Mouse (Mus musculus): ENCODE results near the gene Nectin2. TPM values are rescaled to one million over a fixed set of nuclear protein-coding genes. Genes with fewer than 3 reads are reported as not detected.

Gene Nectin2
- polyA plus RNA-seq, 1 experiment, result 11.4 TPM

DNA sequence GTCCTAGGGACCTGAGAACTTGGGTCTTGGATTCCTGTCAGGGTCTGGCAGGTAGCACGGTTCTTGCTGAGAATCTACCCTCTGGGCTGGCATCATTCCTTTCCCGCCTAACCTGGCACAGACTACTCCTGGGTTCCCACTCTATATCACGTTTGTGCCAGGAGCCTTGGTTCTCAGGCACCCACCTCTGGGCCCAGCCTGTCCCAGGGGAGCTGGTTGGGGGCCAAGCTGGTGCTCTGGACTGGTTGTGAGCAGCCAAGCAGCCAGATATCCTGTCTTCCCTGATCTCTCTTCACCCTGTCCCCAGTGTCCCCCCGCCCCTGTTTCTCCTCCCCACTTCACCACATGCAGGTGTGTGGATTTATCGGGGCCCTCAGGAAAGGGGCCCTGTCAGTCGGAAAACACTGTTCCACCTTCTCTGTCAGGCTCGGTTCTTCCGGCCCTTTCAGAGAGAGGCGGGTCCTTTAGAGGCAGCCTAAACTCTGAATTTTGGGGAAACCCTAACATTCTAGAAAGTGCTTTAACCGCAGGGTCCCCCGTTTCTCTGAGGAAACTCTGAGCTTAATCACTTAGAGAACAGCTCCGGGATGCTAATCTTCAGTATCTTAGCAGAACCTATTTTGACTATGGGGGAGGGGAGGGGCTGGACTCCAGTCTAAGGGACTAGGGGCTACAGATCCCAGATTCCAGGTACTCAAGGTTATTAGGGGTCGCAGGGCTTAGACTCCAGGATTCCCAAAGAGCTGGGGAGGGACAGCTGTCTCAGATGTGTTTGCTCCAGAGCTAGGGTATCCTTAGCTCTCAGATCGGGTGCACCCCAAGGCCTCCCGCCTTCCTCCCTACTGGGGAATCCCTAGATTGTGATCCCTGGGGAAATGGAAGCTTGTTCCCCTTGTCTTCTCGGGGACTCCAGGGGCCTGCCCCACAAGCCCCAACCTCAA lies 19.4 kb upstream of the Nectin2 start:
- no peak overlapping the region for H3K27ac ChIP-seq (ENCODE audit: control insufficient read depth, insufficient read depth, low read length)

DNA sequence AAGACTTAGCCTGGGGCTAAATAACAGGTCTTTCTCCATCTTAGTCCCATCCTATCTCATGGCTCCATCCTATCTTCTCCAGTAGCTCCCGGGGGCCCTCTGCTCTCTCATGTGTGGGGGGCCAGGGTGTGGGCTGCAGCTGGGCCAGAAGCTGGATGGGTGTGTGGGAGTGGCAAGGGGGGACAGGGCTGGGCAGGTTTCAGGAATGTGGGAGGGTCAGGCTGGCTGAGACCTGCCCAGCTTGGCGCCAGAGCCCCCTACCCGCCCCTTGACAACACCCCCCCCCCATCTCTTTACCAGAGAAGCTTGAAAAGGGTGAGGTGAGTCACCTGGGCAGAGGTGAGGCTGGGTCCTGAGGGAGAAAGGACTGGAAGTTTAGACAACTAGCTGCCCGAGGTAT lies 18.7 kb upstream of the Nectin2 start:
- H3K4me1 ChIP-seq (replicated peaks; ENCODE audit: control insufficient read depth, insufficient read depth, low read length), result peaks cover 11% of the 10 kb centered on the region
- H3K27ac ChIP-seq (ENCODE audit: control insufficient read depth, insufficient read depth, low read length), result no peak overlapping the region
- 88% methylated on average over 4 of the region's 4 CpGs for WGBS
- no peak for DNase-seq
- TF ChIP-seq CTCF (IDR thresholded peaks at IDR 0.05; ENCODE audit: borderline replicate concordance, control insufficient read depth, extremely low read depth, insufficient read depth, low read length, poor library complexity) (no peak), POLR2A (IDR thresholded peaks at IDR 0.05; ENCODE audit: control insufficient read depth, extremely low read depth, insufficient read depth, low read length, poor library complexity) (no peak)
- H3K4me3 ChIP-seq (ENCODE audit: control insufficient read depth, insufficient read depth, low read length), result no peak overlapping the region
- no peaks in the 10 kb centered on the region; the same call in 1 of the 2 replicates for H3K27me3 ChIP-seq (ENCODE audit: control insufficient read depth, insufficient read depth, low read length)
- no peaks in the 10 kb centered on the region for H3K36me3 ChIP-seq (ENCODE audit: control insufficient read depth, insufficient read depth, low read length)

More for the DNA sequence above, 19.4 kb upstream of the Nectin2 start:
- H3K4me1 ChIP-seq (replicated peaks; ENCODE audit: control insufficient read depth, insufficient read depth, low read length), result peaks cover 11% of the 10 kb centered on the region
- no peak for DNase-seq
- TF ChIP-seq POLR2A (IDR thresholded peaks at IDR 0.05; ENCODE audit: control insufficient read depth, extremely low read depth, insufficient read depth, low read length, poor library complexity) (no peak), CTCF (IDR thresholded peaks at IDR 0.05; ENCODE audit: borderline replicate concordance, control insufficient read depth, extremely low read depth, insufficient read depth, low read length, poor library complexity) (no peak)
- no peaks in the 10 kb centered on the region for H3K36me3 ChIP-seq (ENCODE audit: control insufficient read depth, insufficient read depth, low read length)
- WGBS, result 15% methylated on average over 16 of the region's 16 CpGs
- H3K4me3 ChIP-seq (ENCODE audit: control insufficient read depth, insufficient read depth, low read length), result peak overlapping the region; percentile 15; the same call in 1 of the 2 replicates
- no peaks in the 10 kb centered on the region; the same call in 1 of the 2 replicates for H3K27me3 ChIP-seq (ENCODE audit: control insufficient read depth, insufficient read depth, low read length)

DNA sequence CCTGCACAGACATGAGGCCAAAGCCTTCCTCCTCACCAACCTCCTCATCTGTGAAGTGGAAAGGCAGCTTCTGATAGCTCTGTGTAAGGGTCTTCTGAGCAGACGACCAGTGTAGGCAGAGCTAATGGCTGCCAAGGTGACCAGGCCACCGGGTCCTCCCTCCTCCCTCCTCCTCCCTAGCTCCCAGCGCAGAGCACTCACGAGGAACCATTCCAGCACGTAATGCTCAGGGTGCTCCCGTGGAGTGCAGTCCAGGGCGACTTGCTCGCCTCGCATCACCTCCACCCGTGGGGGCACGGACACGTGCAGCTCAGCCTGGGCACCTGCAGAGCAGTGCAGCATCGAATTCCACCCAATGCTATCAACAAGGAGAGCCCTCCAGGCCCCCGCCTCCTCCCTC lies 18.0 kb upstream of the Nectin2 start:
- TF ChIP-seq POLR2A (IDR thresholded peaks at IDR 0.05; ENCODE audit: control insufficient read depth, extremely low read depth, insufficient read depth, low read length, poor library complexity) (no peak), CTCF (IDR thresholded peaks at IDR 0.05; ENCODE audit: borderline replicate concordance, control insufficient read depth, extremely low read depth, insufficient read depth, low read length, poor library complexity) (no peak)
- WGBS, result 96% methylated on average over 14 of the region's 14 CpGs
- H3K4me1 ChIP-seq (replicated peaks; ENCODE audit: control insufficient read depth, insufficient read depth, low read length), result peaks cover 11% of the 10 kb centered on the region
- no peaks in the 10 kb centered on the region for H3K36me3 ChIP-seq (ENCODE audit: control insufficient read depth, insufficient read depth, low read length)
- H3K27me3 ChIP-seq (ENCODE audit: control insufficient read depth, insufficient read depth, low read length), result no peaks in the 10 kb centered on the region; the same call in 1 of the 2 replicates
- no peak for DNase-seq
- H3K4me3 ChIP-seq (ENCODE audit: control insufficient read depth, insufficient read depth, low read length), result no peak overlapping the region
- no peak overlapping the region for H3K27ac ChIP-seq (ENCODE audit: control insufficient read depth, insufficient read depth, low read length)

DNA sequence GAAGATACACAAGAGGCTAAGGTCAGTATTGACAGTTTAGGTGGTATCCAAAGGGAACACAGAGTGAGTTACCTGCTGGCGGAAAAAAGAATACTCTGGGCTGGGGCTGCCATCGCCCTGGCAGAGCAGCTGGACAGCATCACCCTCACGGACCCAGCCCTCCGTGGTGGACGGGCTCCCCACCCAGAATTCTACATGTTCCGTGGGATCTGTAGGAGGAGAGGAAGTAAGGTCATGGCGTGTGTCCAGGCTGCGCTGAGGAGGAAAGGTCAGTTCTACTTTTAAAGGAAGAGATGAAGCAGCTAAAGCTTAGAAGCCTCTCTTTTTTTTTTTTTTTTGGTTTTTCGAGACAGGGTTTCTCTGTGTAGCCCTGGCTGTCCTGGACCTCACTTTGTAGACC lies 14.3 kb upstream of the Nectin2 start:
- TF ChIP-seq CTCF (IDR thresholded peaks at IDR 0.05; ENCODE audit: borderline replicate concordance, control insufficient read depth, extremely low read depth, insufficient read depth, low read length, poor library complexity), result no peak
- TF ChIP-seq POLR2A (IDR thresholded peaks at IDR 0.05; ENCODE audit: control insufficient read depth, extremely low read depth, insufficient read depth, low read length, poor library complexity), result no peak
- 92% methylated on average over 9 of the region's 9 CpGs for WGBS
- no peaks in the 10 kb centered on the region for H3K36me3 ChIP-seq (ENCODE audit: control insufficient read depth, insufficient read depth, low read length)
- no peaks in the 10 kb centered on the region for H3K27me3 ChIP-seq (ENCODE audit: control insufficient read depth, insufficient read depth, low read length)
- no peak for DNase-seq
- peaks cover 3% of the 10 kb centered on the region for H3K4me1 ChIP-seq (replicated peaks; ENCODE audit: control insufficient read depth, insufficient read depth, low read length)
- no peak overlapping the region for H3K4me3 ChIP-seq (ENCODE audit: control insufficient read depth, insufficient read depth, low read length)
- no peak overlapping the region for H3K27ac ChIP-seq (ENCODE audit: control insufficient read depth, insufficient read depth, low read length)

DNA sequence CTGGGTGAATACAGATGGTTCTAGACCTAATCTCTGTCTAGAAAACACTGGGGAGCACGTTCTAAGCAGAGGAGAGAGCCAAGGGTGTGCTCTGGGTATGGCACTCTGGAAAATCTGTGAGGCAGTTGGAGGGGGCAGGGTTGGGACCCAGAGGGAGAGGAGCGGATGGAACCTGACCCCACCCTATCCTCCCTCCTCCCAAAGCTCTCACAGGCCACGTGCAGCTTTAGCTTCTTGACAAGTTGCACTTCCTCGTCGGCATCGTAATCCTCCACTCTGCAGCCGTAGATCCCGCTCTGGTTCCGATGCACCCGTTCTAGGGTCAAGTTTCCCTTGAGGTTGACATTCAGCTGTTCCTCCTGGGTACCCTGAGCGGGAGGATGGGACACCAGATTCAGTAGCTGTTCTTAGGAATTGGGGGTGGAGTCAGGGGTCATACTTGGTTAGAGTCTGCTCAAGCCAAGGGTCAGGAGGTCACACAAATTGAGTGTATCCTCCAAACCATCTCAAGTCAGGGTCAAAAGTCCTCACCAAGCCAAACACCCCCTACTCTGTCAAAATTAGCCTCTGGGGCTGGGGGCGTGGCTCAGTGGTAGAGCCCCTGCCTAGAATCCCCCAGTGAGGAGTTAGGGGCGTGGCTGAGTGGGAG lies 13.7 kb upstream of the Nectin2 start:
- TF ChIP-seq POLR2A (IDR thresholded peaks at IDR 0.05; ENCODE audit: control insufficient read depth, extremely low read depth, insufficient read depth, low read length, poor library complexity), result no peak
- no peak for TF ChIP-seq CTCF (IDR thresholded peaks at IDR 0.05; ENCODE audit: borderline replicate concordance, control insufficient read depth, extremely low read depth, insufficient read depth, low read length, poor library complexity)
- 91% methylated on average over 13 of the region's 13 CpGs for WGBS
- H3K4me1 ChIP-seq (replicated peaks; ENCODE audit: control insufficient read depth, insufficient read depth, low read length), result no peaks in the 10 kb centered on the region
- H3K4me3 ChIP-seq (ENCODE audit: control insufficient read depth, insufficient read depth, low read length), result no peak overlapping the region
- DNase-seq, result no peak
- H3K27me3 ChIP-seq (ENCODE audit: control insufficient read depth, insufficient read depth, low read length), result no peaks in the 10 kb centered on the region
- H3K36me3 ChIP-seq (ENCODE audit: control insufficient read depth, insufficient read depth, low read length), result no peaks in the 10 kb centered on the region
- H3K27ac ChIP-seq (ENCODE audit: control insufficient read depth, insufficient read depth, low read length), result no peak overlapping the region

DNA sequence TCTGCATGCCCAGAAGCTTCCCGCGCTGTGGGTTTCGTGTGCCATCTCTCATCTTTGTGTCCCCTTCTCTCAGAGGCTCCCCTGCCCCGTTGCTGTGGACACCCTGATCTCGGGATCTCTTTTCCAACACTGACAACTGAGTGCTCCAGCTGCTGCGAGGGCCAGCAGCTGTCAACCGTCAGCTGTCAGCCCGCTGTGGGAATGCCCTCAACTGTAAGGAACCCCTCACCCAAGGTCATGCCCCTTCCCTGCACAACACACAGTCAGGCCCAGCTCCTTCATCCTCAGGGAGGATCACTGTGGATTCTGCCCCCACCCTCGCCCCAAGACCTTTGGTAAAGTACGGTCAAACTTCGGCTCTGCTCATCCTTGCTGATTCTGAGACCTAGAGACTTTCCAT lies 12.0 kb upstream of the Nectin2 start:
- Histone ChIP-seq H3K4me3 (ENCODE audit: control insufficient read depth, insufficient read depth, low read length) (no peak overlapping the region), H3K27me3 (ENCODE audit: control insufficient read depth, insufficient read depth, low read length) (no peaks in the 10 kb centered on the region), H3K4me1 (replicated peaks; ENCODE audit: control insufficient read depth, insufficient read depth, low read length) (no peaks in the 10 kb centered on the region), H3K36me3 (ENCODE audit: control insufficient read depth, insufficient read depth, low read length) (no peaks in the 10 kb centered on the region), H3K27ac (ENCODE audit: control insufficient read depth, insufficient read depth, low read length) (no peak overlapping the region)
- no peak for TF ChIP-seq POLR2A (IDR thresholded peaks at IDR 0.05; ENCODE audit: control insufficient read depth, extremely low read depth, insufficient read depth, low read length, poor library complexity)
- 0 out of 2 replicates have a peak, but pooled peaks have one; percentile 9 for TF ChIP-seq CTCF (IDR thresholded peaks at IDR 0.05; ENCODE audit: borderline replicate concordance, control insufficient read depth, extremely low read depth, insufficient read depth, low read length, poor library complexity)
- 93% methylated on average over 11 of the region's 11 CpGs for WGBS
- DNase-seq, result no peak
